Mouse (Mus musculus): ENCODE data around the gene Shmt2. TPM values are rescaled to one million over a fixed set of nuclear protein-coding genes. Genes with fewer than 3 reads are reported as not detected.

The Shmt2 gene
- polyA plus RNA-seq, 1 experiment, result not detected

DNA sequence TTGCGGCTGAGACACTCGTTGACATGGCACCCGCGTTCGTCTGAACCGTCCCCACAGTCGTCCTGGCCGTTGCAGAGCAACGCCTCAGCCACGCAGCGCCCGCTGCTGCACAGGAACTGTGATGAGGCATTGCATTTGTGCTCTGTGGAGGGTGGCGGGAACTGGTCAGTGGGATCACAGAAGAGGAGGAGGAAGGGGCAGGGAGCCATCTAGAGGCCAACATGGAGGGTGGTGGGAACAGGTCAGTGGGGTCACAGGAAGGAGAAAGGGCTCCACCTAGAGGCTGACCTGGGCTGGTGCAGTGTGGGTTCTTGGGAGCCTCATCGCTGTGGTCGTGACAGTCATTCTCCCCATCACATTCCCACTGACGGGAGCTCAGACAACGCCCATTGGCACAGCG is 33.5 kb upstream of the Shmt2 start:
- Histone ChIP-seq H3K4me3 (ENCODE audit: insufficient read depth, low read depth, low read length) (no peak overlapping the region), H3K27ac (ENCODE audit: insufficient read depth, low read depth, low read length) (no peak overlapping the region), H3K4me1 (ENCODE audit: control insufficient read depth, insufficient read depth, low read length) (no peaks in the 10 kb centered on the region)
- WGBS, result 73% methylated on average over 18 of the region's 18 CpGs
- TF ChIP-seq CTCF (IDR thresholded peaks at IDR 0.05; ENCODE audit: insufficient read depth, low read depth, low read length) (peak; percentile 67), POLR2A (IDR thresholded peaks at IDR 0.05; ENCODE audit: insufficient read depth, low read depth, low read length) (no peak)

GRCm38 (mm10) chr10:127549892-127550291 is 27.6 kb upstream of the Shmt2 start:
- Histone ChIP-seq H3K4me3 (ENCODE audit: insufficient read depth, low read depth, low read length) (no peak overlapping the region), H3K4me1 (ENCODE audit: control insufficient read depth, insufficient read depth, low read length) (no peaks in the 10 kb centered on the region), H3K27ac (ENCODE audit: insufficient read depth, low read depth, low read length) (no peak overlapping the region)
- TF ChIP-seq POLR2A (IDR thresholded peaks at IDR 0.05; ENCODE audit: insufficient read depth, low read depth, low read length) (no peak), CTCF (IDR thresholded peaks at IDR 0.05; ENCODE audit: insufficient read depth, low read depth, low read length) (no peak)
- 86% methylated on average over 17 of the region's 17 CpGs for WGBS

GRCm38 (mm10) chr10:127548236-127548635 is 26.0 kb upstream of the Shmt2 start:
- no peak for TF ChIP-seq CTCF (IDR thresholded peaks at IDR 0.05; ENCODE audit: insufficient read depth, low read depth, low read length)
- TF ChIP-seq POLR2A (IDR thresholded peaks at IDR 0.05; ENCODE audit: insufficient read depth, low read depth, low read length), result no peak
- Histone ChIP-seq H3K4me3 (ENCODE audit: insufficient read depth, low read depth, low read length) (no peak overlapping the region), H3K4me1 (ENCODE audit: control insufficient read depth, insufficient read depth, low read length) (no peaks in the 10 kb centered on the region), H3K27ac (ENCODE audit: insufficient read depth, low read depth, low read length) (no peak overlapping the region)
- WGBS, result 91% methylated on average over 15 of the region's 15 CpGs

- H3K4me3 ChIP-seq (ENCODE audit: insufficient read depth, low read depth, low read length), result no peak overlapping the region
- H3K4me1 ChIP-seq (ENCODE audit: control insufficient read depth, insufficient read depth, low read length), result no peaks in the 10 kb centered on the region
- no peak overlapping the region for H3K27ac ChIP-seq (ENCODE audit: insufficient read depth, low read depth, low read length)
- no peak for TF ChIP-seq CTCF (IDR thresholded peaks at IDR 0.05; ENCODE audit: insufficient read depth, low read depth, low read length)
- no peak for TF ChIP-seq POLR2A (IDR thresholded peaks at IDR 0.05; ENCODE audit: insufficient read depth, low read depth, low read length)
- 95% methylated on average over 7 of the region's 7 CpGs for WGBS
Measured at GRCm38 (mm10) chr10:127546505-127546904, 24.3 kb upstream of the Shmt2 start.

GRCm38 (mm10) chr10:127544375-127544774 is 22.1 kb upstream of the Shmt2 start:
- Histone ChIP-seq H3K27ac (ENCODE audit: insufficient read depth, low read depth, low read length) (no peak overlapping the region), H3K4me1 (ENCODE audit: control insufficient read depth, insufficient read depth, low read length) (no peaks in the 10 kb centered on the region), H3K4me3 (ENCODE audit: insufficient read depth, low read depth, low read length) (no peak overlapping the region)
- TF ChIP-seq POLR2A (IDR thresholded peaks at IDR 0.05; ENCODE audit: insufficient read depth, low read depth, low read length) (no peak), CTCF (IDR thresholded peaks at IDR 0.05; ENCODE audit: insufficient read depth, low read depth, low read length) (no peak)
- 92% methylated on average over 20 of the region's 20 CpGs for WGBS

- WGBS, result 66% methylated on average over 3 of the region's 3 CpGs
- H3K4me1 ChIP-seq (ENCODE audit: control insufficient read depth, insufficient read depth, low read length), result no peaks in the 10 kb centered on the region
- H3K4me3 ChIP-seq (ENCODE audit: insufficient read depth, low read depth, low read length), result no peak overlapping the region
- H3K27ac ChIP-seq (ENCODE audit: insufficient read depth, low read depth, low read length), result no peak overlapping the region
- TF ChIP-seq CTCF (IDR thresholded peaks at IDR 0.05; ENCODE audit: insufficient read depth, low read depth, low read length) (no peak), POLR2A (IDR thresholded peaks at IDR 0.05; ENCODE audit: insufficient read depth, low read depth, low read length) (no peak)
Measured at GRCm38 (mm10) chr10:127543916-127544315, 21.7 kb upstream of the Shmt2 start.

DNA sequence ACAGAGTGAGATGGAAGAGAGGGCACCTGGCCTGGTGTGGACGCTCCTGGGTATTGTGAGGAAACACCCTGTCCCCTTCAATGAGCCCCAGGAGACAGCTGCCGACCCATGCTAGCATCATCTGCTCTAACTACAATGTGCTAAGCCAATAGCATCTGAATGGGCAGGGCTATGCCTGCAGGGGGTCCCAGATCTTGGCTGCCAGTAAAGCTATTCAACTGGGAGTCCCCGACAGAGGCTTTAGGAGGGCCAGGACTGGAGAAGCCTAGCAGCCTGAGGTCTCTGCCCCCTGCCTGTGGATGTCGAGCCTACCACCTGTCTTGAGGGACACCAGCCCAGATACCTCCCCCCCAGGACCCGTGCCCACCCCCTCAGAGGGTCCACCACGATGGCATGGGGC is 20.5 kb upstream of the Shmt2 start:
- H3K4me3 ChIP-seq (ENCODE audit: insufficient read depth, low read depth, low read length), result no peak overlapping the region
- 0 out of 2 replicates have a peak, but pooled peaks cover 1% of the 10 kb centered on the region for H3K4me1 ChIP-seq (ENCODE audit: control insufficient read depth, insufficient read depth, low read length)
- WGBS, result 52% methylated on average over 6 of the region's 6 CpGs
- no peak for TF ChIP-seq POLR2A (IDR thresholded peaks at IDR 0.05; ENCODE audit: insufficient read depth, low read depth, low read length)
- no peak for TF ChIP-seq CTCF (IDR thresholded peaks at IDR 0.05; ENCODE audit: insufficient read depth, low read depth, low read length)
- no peak overlapping the region for H3K27ac ChIP-seq (ENCODE audit: insufficient read depth, low read depth, low read length)

- WGBS, result 55% methylated on average over 13 of the region's 13 CpGs
- H3K27ac ChIP-seq (ENCODE audit: insufficient read depth, low read depth, low read length), result no peak overlapping the region
Measured at GRCm38 (mm10) chr10:127542084-127542483, 19.8 kb upstream of the Shmt2 start.

DNA sequence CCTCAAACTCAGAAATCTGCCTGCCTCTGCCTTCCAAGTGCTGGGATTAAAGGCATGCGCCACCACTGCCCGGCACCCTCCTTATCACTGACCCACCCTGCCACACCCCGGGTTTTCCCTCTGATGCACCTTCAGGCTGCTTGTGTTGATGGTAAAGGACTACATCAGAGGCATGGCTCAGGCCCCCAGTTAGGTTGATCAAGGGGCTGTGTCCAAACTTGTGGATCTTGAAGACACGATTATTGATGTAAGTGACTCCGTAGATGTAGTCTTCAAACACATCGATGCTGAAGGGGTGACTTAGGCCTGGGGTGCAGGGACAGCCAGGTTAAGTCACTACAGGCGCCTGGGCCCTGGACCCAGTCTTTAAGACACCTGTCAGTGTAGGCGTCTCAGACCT is 19.3 kb upstream of the Shmt2 start:
- no peak for TF ChIP-seq POLR2A (IDR thresholded peaks at IDR 0.05; ENCODE audit: insufficient read depth, low read depth, low read length)
- no peak for TF ChIP-seq CTCF (IDR thresholded peaks at IDR 0.05; ENCODE audit: insufficient read depth, low read depth, low read length)
- WGBS, result 98% methylated on average over 8 of the region's 8 CpGs
- no peak overlapping the region for H3K27ac ChIP-seq (ENCODE audit: insufficient read depth, low read depth, low read length)
- H3K4me1 ChIP-seq (ENCODE audit: control insufficient read depth, insufficient read depth, low read length), result peaks cover 5% of the 10 kb centered on the region; the same call in 1 of the 2 replicates
- H3K4me3 ChIP-seq (ENCODE audit: insufficient read depth, low read depth, low read length), result no peak overlapping the region

More at GRCm38 (mm10) chr10:127542084-127542483, 19.8 kb upstream of the Shmt2 start:
- TF ChIP-seq CTCF (IDR thresholded peaks at IDR 0.05; ENCODE audit: insufficient read depth, low read depth, low read length), result no peak
- no peak for TF ChIP-seq POLR2A (IDR thresholded peaks at IDR 0.05; ENCODE audit: insufficient read depth, low read depth, low read length)
- Histone ChIP-seq H3K4me1 (ENCODE audit: control insufficient read depth, insufficient read depth, low read length) (0 out of 2 replicates have a peak, but pooled peaks cover 4% of the 10 kb centered on the region), H3K4me3 (ENCODE audit: insufficient read depth, low read depth, low read length) (no peak overlapping the region)
